Mouse (Mus musculus): Measurements from ENCODE around the gene Mthfd2l. TPM values are rescaled to one million over a fixed set of nuclear protein-coding genes. Genes with fewer than 3 reads are reported as not detected.

Gene Mthfd2l
- total RNA-seq (2023): 1 to 10 TPM; 1.7 to 1.9 TPM

DNA sequence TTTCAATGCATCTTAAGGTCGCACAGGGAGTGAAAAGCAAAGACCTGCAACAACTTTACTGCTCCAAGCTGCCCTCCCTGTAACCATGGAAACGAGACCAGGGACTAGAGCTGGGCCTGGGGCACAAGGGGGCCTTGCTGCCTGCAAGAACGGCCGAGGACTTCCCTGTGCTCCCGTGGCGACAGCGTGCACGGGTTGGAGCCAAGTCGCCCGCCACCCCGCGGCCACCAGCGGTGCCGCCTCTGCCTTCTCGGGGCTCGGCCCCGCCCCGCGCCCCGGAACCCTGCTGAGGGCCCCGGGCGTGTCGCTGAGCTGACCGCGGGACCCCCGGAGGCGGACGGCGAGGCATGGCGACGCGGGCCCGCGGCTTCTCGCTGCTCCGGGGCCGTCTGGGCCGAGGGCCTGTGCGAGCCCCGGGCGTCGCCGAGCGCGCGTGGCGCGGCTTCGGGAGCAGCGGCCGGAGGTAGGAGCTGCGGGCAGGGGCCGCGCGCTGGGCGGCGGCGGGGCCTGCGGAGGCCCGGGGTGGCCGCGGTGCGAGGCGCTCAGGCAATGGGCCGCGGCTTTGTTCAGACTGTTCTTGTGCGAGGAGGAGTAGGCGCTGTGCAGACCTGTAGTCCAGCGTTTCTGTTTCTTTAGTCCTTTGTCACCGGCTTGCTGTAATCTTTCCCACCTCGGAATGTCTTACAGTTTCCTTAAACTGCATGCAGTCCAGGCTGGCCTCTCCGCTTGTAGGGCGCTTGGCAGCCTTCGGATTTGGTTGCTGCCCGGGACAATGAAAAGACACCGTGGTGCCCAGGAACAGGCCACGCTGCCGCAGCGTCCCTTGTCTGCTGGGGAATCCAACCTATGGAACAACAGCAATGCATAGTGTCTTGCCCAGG, at the start of gene Mthfd2l:
Gene Mthfd2l (plus strand): TSS at position 147 of the 881 bp plus-strand sequence.

GRCm38 (mm10) chr5:90890519-90891463, 40.1 kb upstream of the Mthfd2l start, which contains the start of gene Cxcl1:
Gene Cxcl1 (plus strand): TSS chr5:90891241.

GRCm38 (mm10) chr5:90903339-90904020, 27.4 kb upstream of the Mthfd2l start, which contains the start of gene Cxcl2:
Gene Cxcl2 (plus strand): TSS chr5:90903871.

DNA sequence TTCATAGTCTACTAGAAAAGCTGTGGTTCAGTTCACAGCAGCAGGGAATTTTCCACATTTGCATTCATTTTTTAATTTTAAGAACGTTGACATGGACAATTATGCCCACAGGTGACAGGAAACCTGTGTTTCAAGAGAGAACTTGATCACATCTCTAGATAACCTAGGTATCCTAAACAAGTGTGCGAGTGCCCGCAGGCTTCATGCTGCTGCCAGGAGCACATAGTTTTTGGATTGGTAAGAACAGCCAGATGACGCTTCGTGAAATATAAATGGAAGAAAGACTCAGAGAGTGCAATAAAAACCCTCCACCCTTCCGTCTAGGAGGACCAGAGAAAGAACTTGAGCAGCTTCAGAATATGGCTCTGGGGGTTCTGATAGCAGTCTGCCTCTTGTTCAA, 96.2 kb downstream of the Mthfd2l start, which contains the start of gene Epgn:
Gene Epgn (plus strand): TSS at position 301 of the 400 bp plus-strand sequence.

Other genes starting within 250 kb of the Mthfd2l start
- gene Cxcl5, start 171.8 kb upstream of the Mthfd2l start, total RNA-seq (2023): not detected
- under 1 TPM; 0.52 to 0.53 TPM for gene Ppbp, start 162.6 kb upstream of the Mthfd2l start, total RNA-seq (2023)
- gene Pf4, start 158.7 kb upstream of the Mthfd2l start, total RNA-seq (2023): not detected
- gene Cxcl3, start 145.0 kb upstream of the Mthfd2l start, total RNA-seq (2023): not detected
- gene Cxcl15, start 136.6 kb upstream of the Mthfd2l start, total RNA-seq (2023): not detected
- not detected for gene Cxcl1, start 39.9 kb upstream of the Mthfd2l start, total RNA-seq (2023)
- under 1 TPM in 1 of 2 experiments, not detected in 1; 0.29 TPM for gene Cxcl2, start 27.2 kb upstream of the Mthfd2l start, total RNA-seq (2023)
- gene Epgn, start 96.3 kb downstream of the Mthfd2l start, total RNA-seq (2023): not detected
- gene Ereg, start 143.5 kb downstream of the Mthfd2l start, total RNA-seq (2023): not detected
- 1 to 10 TPM in 1 of 2 experiments, under 1 TPM in 1; 0.61 to 1.2 TPM for gene Areg, start 208.5 kb downstream of the Mthfd2l start, total RNA-seq (2023)

Measured in B cell, adult 67 days (primary cell).